Mouse (Mus musculus): ENCODE measurements around the gene Comtd1. TPM values are rescaled to one million over a fixed set of nuclear protein-coding genes. Genes with fewer than 3 reads are reported as not detected.

Gene Comtd1
- polyA plus RNA-seq, 1 experiment from 2014 or later: 20.4 TPM

DNA sequence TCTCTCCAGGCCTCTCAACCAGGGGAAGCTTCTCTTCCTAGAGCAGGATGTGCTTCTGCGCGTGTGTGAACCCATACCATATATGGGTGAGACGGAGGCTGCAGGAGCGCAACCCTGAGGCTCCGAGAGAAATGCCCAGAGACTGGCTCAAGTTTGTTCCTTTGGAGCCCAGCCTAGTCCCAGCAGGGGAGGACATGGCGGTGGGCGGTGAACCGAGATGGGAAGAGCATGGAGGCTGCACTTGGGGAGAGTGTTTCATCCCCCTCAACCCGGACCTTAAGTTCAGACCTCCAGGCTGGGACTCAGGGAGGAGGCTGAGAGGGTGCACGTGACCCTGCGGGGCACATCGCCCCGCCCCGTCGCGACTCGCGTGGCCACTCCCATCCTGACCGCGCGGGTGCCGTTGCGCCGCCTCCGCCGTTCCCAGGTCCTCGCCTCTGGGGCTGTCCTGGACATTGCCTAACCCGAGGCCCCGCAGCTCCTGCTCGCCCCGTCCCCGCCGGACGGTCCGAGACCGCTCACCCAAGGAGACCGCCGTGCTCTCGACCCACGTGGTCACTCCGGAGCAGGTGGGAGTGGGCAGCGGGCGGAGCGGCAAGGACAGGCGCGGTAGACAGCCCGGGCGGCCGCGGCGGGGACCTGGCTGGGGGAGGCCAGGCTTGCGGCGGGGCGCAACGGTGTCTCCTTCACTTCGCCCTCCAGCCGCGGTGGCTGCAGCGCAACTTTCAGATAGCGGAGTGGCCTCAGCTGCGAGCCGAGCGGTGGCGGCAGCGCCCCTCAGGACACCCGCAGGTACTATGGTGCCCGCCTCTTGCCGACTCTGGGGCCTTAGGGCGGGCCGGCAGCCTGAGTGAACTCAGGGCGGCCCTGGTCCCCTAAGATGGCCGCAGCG lies 17.7 kb downstream of the Comtd1 start:
- peak overlapping the region; percentile 77 for H3K4me2 ChIP-seq (replicated peaks)
- H3K4me1 ChIP-seq: peaks cover 29% of the 10 kb centered on the region
- under 1% methylated on average over 73 of the region's 73 CpGs for WGBS
- peak overlapping the region; percentile 91 for H3K9ac ChIP-seq
- peak overlapping the region; percentile 96 for H3K27ac ChIP-seq (replicated peaks)
- H3K4me3 ChIP-seq (replicated peaks): peak overlapping the region; percentile 72
- ATAC-seq (ENCODE audit: insufficient number of reproducible peaks, low FRiP score, low TSS enrichment, low read depth): peak; percentile 98
- no peaks in the 10 kb centered on the region for H3K9me3 ChIP-seq (replicated peaks)
- no peaks in the 10 kb centered on the region for H3K27me3 ChIP-seq
- peaks cover 17% of the 10 kb centered on the region for H3K36me3 ChIP-seq

DNA sequence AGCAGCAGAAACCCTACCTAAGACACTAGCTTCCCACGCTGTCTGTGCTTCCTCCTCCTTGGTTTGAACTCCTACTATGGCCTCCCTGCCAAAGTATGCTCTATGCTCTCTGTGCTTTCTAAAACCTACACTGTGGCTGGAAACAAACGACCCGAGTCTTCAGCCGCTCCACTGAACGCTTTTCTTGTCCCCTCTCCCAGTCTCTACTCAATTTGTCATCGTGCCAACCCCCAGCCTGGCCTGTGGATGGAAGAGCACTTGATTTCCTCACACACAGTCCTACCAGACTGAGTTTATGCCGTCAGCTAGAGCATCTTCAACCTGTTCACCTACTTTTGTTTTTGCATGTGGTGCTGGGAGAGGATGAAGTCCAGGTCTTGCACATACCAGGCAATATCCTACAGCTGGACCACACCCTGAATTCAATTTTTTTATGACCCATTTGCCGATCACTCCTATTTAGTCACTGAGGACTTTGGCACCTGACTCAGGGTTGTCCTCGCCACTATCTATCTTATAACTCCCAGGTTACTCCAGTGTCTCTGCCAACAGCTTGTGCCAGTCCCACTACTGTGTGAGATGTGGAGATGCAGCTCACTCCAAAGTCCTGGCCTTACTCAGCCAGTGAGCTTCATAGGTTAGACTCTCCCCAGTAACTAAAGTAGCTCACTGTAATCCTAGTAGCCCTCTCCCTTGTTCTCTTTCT lies 22.8 kb downstream of the Comtd1 start:
- Histone ChIP-seq H3K36me3 (no peaks in the 10 kb centered on the region), H3K4me3 (replicated peaks) (no peak overlapping the region), H3K4me2 (replicated peaks) (no peak overlapping the region), H3K27ac (replicated peaks) (no peak overlapping the region), H3K9me3 (replicated peaks) (no peaks in the 10 kb centered on the region), H3K27me3 (no peaks in the 10 kb centered on the region), H3K9ac (no peak overlapping the region), H3K4me1 (peaks cover 14% of the 10 kb centered on the region)
- 83% methylated on average over 9 of the region's 9 CpGs for WGBS
- ATAC-seq (ENCODE audit: insufficient number of reproducible peaks, low FRiP score, low TSS enrichment, low read depth): no peak

DNA sequence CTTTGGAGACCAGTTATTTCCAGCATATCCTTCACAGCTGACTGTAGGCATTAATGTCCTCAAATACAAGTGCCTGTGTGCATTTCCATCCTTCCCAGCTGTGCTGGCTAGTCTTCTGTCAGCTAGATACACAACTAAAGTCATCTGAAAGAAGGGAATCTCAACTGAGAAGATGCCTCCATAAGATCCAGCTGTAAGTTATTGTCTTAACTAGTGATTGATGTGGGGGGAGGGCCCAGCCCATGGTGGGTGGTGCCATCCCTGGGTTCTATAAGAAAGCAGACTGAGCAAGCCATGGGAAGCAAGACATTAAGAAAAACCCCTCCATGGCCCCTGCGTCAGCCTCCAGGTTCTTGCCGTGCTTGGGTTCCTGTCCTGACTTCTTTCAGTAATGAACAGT lies 23.8 kb downstream of the Comtd1 start, which contains the start of gene Vdac2:
TSS of gene Vdac2 (plus strand) at position 301 of the 400 bp plus-strand sequence.
- Histone ChIP-seq H3K4me1 (0 out of 2 replicates have a peak, but pooled peaks cover 7% of the 10 kb centered on the region), H3K27me3 (no peaks in the 10 kb centered on the region), H3K4me2 (replicated peaks) (no peak within 1 kb of the TSS), H3K9ac (no peak within 1 kb of the TSS), H3K27ac (replicated peaks) (no peak within 1 kb of the TSS), H3K36me3 (no peaks in the 10 kb centered on the region), H3K4me3 (replicated peaks) (no peak within 1 kb of the TSS), H3K9me3 (replicated peaks) (no peaks in the 10 kb centered on the region)
- 74% methylated on average over 2 of the region's 2 CpGs for WGBS
- no peak for ATAC-seq (ENCODE audit: insufficient number of reproducible peaks, low FRiP score, low TSS enrichment, low read depth)

DNA sequence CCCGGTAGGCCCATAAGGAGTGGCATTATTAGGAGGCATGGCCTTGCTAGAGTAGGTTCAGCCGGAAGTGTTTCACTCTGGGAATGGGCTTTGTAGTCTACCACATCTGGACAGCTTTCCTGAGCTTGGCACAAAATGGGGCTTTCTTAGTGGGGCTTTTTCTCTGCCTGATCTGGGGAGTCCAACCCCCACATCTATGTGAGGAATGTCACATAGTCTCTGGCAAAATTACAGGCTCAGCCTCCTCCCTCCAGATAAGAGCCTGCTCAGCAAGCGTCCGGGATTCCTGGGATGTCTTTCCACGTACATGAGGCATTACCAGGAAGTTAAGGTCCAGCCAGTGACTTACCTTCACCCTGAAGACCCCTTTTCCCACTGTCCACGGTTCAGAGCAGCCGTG lies 24.9 kb downstream of the Comtd1 start:
- 67% methylated on average over 7 of the region's 7 CpGs for WGBS
- ATAC-seq (ENCODE audit: insufficient number of reproducible peaks, low FRiP score, low TSS enrichment, low read depth): no peak
- H3K27ac ChIP-seq (replicated peaks): no peak overlapping the region
- no peak overlapping the region for H3K4me3 ChIP-seq (replicated peaks)
- no peak overlapping the region for H3K9ac ChIP-seq
- H3K27me3 ChIP-seq: no peaks in the 10 kb centered on the region
- H3K36me3 ChIP-seq: no peaks in the 10 kb centered on the region
- H3K4me1 ChIP-seq: 0 out of 2 replicates have a peak, but pooled peaks cover 7% of the 10 kb centered on the region
- H3K9me3 ChIP-seq (replicated peaks): no peaks in the 10 kb centered on the region
- no peak overlapping the region for H3K4me2 ChIP-seq (replicated peaks)

DNA sequence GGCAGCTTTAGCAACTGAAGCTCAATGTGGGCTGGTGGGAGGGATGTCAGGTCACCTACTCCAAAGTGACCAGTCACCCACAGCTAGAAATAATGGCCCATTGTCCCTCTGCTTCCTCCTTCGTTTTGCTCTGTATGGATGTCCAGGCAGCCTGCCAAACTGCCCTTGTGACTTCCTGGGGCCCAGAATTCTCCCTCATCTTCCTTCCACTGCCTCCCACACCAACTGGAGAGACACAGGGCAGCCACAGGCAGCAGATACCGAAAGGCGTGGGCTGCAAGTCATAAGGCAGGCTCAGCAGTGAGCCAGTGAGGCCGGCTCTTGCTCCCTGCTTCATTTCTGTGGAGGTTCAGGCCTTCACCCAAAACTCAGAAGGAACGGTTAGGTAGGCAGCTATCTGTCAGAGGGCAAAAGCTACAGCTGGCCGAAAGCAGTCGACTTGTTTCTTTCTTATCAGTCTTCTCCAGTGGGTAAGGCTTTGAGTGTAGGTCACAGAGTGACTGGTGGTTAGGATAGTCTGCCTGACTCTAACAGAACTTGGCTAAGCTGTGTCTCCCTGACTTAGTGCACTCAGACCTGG lies 25.9 kb downstream of the Comtd1 start:
- H3K4me1 ChIP-seq: 0 out of 2 replicates have a peak, but pooled peaks cover 7% of the 10 kb centered on the region
- no peak overlapping the region for H3K4me2 ChIP-seq (replicated peaks)
- 67% methylated on average over 7 of the region's 7 CpGs for WGBS
- H3K27me3 ChIP-seq: no peaks in the 10 kb centered on the region
- no peaks in the 10 kb centered on the region for H3K36me3 ChIP-seq
- peak overlapping the region; percentile 58 for H3K27ac ChIP-seq (replicated peaks)
- H3K9ac ChIP-seq: no peak overlapping the region
- H3K4me3 ChIP-seq (replicated peaks): no peak overlapping the region
- no peaks in the 10 kb centered on the region for H3K9me3 ChIP-seq (replicated peaks)
- no peak for ATAC-seq (ENCODE audit: insufficient number of reproducible peaks, low FRiP score, low TSS enrichment, low read depth)

DNA sequence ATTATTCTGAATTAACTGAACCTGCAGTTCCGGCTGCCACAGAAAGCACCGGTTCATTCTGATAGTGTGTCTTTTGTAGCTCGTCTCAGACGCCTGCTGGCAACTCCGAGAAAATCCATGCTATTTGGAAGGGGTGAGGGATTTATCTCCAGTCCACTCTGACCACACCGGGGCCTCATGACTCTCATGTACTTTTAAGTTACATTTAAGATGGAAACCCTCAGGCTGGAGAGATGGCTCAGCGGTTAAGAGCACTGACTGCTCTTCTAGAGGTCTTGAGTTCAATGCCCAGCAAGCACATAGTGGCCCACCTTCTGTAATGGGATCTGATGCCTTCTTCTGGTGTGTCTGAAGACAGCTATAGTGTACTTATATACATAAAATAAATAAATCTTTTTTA lies 26.5 kb downstream of the Comtd1 start:
- H3K9me3 ChIP-seq (replicated peaks): no peaks in the 10 kb centered on the region
- 0 out of 2 replicates have a peak, but pooled peaks cover 7% of the 10 kb centered on the region for H3K4me1 ChIP-seq
- H3K27me3 ChIP-seq: no peaks in the 10 kb centered on the region
- 72% methylated on average over 7 of the region's 7 CpGs for WGBS
- H3K36me3 ChIP-seq: no peaks in the 10 kb centered on the region
- no peak overlapping the region for H3K4me2 ChIP-seq (replicated peaks)
- no peak overlapping the region for H3K4me3 ChIP-seq (replicated peaks)
- ATAC-seq (ENCODE audit: insufficient number of reproducible peaks, low FRiP score, low TSS enrichment, low read depth): no peak
- H3K27ac ChIP-seq (replicated peaks): no peak overlapping the region
- no peak overlapping the region for H3K9ac ChIP-seq

DNA sequence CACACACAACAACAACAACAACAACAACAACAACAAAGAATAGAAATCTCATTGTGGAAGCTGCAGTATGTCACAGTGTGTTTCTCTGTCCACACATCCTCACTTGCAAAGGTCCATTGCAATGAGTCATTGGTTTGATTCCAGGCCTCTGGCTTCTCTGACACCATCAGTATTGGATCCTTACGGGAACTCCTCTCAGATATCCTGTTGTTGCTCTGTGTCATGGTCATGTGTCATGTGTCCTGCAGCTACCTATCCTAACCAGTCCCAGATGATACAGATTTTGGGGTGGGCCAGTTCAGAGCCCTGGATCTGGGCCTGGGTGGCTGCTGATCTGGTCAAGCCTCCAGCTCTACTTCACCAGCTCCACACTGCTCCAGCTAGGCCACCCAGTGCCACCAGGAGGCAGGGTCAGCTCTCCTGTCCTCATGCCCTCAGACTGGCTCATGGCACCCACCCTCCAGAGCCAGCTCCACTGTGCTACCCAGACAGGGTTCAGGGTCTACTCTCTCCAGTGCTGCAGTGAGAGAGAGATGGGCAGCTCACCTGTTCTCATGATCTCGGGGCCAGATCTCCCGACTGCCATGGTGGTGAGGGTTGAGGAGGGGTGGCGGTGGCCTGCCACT lies 27.8 kb downstream of the Comtd1 start:
- Histone ChIP-seq H3K4me3 (replicated peaks) (no peak overlapping the region), H3K4me2 (replicated peaks) (no peak overlapping the region), H3K4me1 (0 out of 2 replicates have a peak, but pooled peaks cover 7% of the 10 kb centered on the region), H3K27me3 (no peaks in the 10 kb centered on the region), H3K36me3 (no peaks in the 10 kb centered on the region), H3K9ac (no peak overlapping the region), H3K27ac (replicated peaks) (no peak overlapping the region), H3K9me3 (replicated peaks) (no peaks in the 10 kb centered on the region)
- 0 out of 2 replicates have a peak, but pooled peaks have one; percentile 57 for ATAC-seq (ENCODE audit: insufficient number of reproducible peaks, low FRiP score, low TSS enrichment, low read depth)
- 85% methylated on average over 4 of the region's 4 CpGs for WGBS

DNA sequence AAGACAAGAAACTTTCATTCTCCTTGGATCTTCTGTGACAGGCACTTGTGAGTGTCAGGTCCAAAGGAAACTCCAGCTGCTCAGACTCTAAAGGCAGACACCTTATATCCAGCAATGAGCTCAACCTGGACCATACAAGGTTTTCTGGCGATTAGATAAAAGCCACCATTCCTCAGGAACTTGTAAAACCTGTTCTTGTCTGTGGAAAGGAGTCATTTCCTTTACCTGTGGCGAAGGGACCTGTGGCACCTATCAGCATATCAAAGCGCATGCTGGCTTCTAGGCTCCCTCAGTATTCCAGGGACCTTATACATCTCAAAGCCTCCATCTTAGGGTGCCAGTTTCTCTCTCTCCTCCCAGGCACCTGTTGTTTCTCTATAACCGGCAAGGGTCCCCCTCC lies 31.3 kb downstream of the Comtd1 start:
- no peak overlapping the region for H3K27ac ChIP-seq (replicated peaks)
- no peak overlapping the region for H3K4me2 ChIP-seq (replicated peaks)
- no peak overlapping the region for H3K9ac ChIP-seq
- H3K4me3 ChIP-seq (replicated peaks): no peak overlapping the region
- ATAC-seq (ENCODE audit: insufficient number of reproducible peaks, low FRiP score, low TSS enrichment, low read depth): no peak
- H3K4me1 ChIP-seq: no peaks in the 10 kb centered on the region
- 31% methylated on average over 4 of the region's 4 CpGs for WGBS
- H3K9me3 ChIP-seq (replicated peaks): no peaks in the 10 kb centered on the region
- no peaks in the 10 kb centered on the region for H3K27me3 ChIP-seq
- no peaks in the 10 kb centered on the region for H3K36me3 ChIP-seq

DNA sequence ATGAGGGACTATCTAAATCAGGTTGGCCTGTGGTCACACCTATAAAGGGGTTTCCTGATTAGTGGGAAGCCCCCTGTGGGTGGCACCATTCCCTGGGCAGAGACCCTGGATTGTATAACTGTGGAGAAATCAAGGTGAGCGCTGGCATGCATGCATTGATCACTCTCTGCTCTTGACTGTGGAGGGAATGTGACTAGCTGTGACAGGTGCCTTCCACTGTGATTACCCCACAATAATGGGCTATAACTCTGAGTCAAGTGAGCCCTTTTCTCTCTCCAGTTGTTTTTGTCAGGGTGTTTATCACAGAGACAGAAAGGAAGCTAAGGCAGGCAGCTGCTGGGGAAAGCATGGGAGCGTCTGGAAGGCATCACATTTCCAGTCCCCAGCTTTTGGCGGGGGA lies 32.5 kb downstream of the Comtd1 start:
- Histone ChIP-seq H3K4me2 (replicated peaks) (no peak overlapping the region), H3K27me3 (no peaks in the 10 kb centered on the region), H3K9ac (no peak overlapping the region), H3K4me3 (replicated peaks) (no peak overlapping the region), H3K9me3 (replicated peaks) (no peaks in the 10 kb centered on the region), H3K4me1 (no peaks in the 10 kb centered on the region), H3K36me3 (no peaks in the 10 kb centered on the region), H3K27ac (replicated peaks) (no peak overlapping the region)
- 46% methylated on average over 3 of the region's 3 CpGs for WGBS
- no peak for ATAC-seq (ENCODE audit: insufficient number of reproducible peaks, low FRiP score, low TSS enrichment, low read depth)

DNA sequence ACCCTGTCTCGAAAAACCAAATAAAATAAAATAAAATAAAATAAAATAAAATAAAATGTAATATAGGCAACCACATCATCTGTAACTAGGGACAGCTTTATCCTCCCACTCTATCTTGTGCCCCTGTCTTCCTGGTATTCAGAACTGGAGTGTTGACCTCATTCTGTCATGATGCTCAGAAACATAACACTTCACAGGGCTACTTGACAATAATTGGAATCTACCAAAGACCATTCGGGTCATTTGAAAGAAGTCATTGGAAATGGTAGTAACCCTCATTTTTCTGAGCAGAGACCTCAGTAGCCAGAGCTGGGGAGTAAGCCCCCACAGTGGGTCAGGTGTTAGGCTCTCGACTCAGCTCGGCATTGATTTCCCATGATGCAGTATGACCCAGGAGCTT lies 34.2 kb downstream of the Comtd1 start:
- no peak overlapping the region for H3K9ac ChIP-seq
- WGBS: 90% methylated on average over 4 of the region's 4 CpGs
- no peak overlapping the region for H3K4me3 ChIP-seq (replicated peaks)
- no peak overlapping the region for H3K4me2 ChIP-seq (replicated peaks)
- no peak for ATAC-seq (ENCODE audit: insufficient number of reproducible peaks, low FRiP score, low TSS enrichment, low read depth)
- no peaks in the 10 kb centered on the region for H3K9me3 ChIP-seq (replicated peaks)
- no peaks in the 10 kb centered on the region for H3K27me3 ChIP-seq
- no peak overlapping the region for H3K27ac ChIP-seq (replicated peaks)
- no peaks in the 10 kb centered on the region for H3K36me3 ChIP-seq
- no peaks in the 10 kb centered on the region for H3K4me1 ChIP-seq

DNA sequence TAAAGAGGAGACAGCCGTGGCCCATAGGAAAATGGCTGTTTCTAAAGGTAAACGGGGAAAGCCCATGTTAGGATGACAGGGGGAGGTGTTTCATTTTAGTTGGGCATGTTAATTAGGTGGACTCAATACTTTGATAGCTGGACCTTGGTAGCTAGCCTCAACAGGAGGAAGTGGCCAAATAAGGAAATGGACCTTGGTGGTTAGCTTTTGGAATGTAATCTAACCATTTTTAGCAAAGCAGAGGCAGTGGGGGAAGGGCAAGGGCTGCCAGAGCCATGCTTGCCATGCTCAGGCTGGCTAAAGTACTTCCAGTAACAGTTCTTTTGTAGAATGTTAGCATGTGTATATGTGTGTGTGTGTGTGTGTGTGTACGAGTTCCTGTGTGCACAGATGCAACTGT lies 34.9 kb downstream of the Comtd1 start:
- H3K36me3 ChIP-seq: no peaks in the 10 kb centered on the region
- ATAC-seq (ENCODE audit: insufficient number of reproducible peaks, low FRiP score, low TSS enrichment, low read depth): no peak
- no peak overlapping the region for H3K27ac ChIP-seq (replicated peaks)
- H3K4me3 ChIP-seq (replicated peaks): no peak overlapping the region
- WGBS: 79% methylated on average over 3 of the region's 3 CpGs
- H3K9me3 ChIP-seq (replicated peaks): no peaks in the 10 kb centered on the region
- H3K27me3 ChIP-seq: no peaks in the 10 kb centered on the region
- no peak overlapping the region for H3K4me2 ChIP-seq (replicated peaks)
- H3K9ac ChIP-seq: no peak overlapping the region
- H3K4me1 ChIP-seq: no peaks in the 10 kb centered on the region

Measured in embryonic facial prominence, embryonic 15.5 days (tissue).